Mouse (Mus musculus): Measurements from ENCODE around the gene Nfe2l3.

DNA sequence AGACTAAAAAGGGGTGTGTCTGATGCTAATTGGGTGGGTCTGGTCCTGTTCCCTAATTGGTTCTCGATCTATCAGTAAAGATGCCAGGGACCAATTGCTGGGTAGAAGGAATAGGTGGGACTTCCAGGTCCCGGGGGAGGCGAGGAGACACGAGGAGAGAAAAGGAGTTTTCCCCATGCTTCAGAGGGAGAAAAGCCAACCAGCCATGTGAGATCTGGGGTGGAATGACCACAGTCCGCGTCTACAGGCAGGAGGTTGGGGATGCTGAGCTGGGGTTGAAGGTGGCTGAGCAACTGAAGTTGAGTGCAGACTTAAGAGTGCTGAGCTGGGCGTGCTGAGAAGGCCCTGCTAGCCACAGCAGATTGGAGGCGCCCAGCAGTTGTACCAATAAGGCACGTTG is 37.0 kb upstream of the Nfe2l3 start:
- TF ChIP-seq ZC3H11A (IDR thresholded peaks at IDR 0.05; ENCODE audit: borderline replicate concordance, low read depth, low read length): no peak
- no peak for TF ChIP-seq ZNF384 (IDR thresholded peaks at IDR 0.05; ENCODE audit: low read depth, low read length)
- TF ChIP-seq CHD2 (IDR thresholded peaks at IDR 0.05; ENCODE audit: low read depth, low read length): peak; percentile 71; the same call in 1 of the 2 replicates
- no peak for TF ChIP-seq HCFC1 (IDR thresholded peaks at IDR 0.05; ENCODE audit: borderline replicate concordance, insufficient read depth, low read length)

Measured in ES-E14 (cell line).